Mouse (Mus musculus) E14TG2a.4 (cell line): ENCODE results near the gene Gltp.

Source experiments
- CTCF ChIP-seq: conservative IDR thresholded peaks from 2 replicates; pipeline ENCODE4 v1.5.1; 2014; ENCODE audit warnings: low read length
- NANOG ChIP-seq: IDR thresholded peaks from 2 replicates; pipeline ENCODE4 v1.6.1; 2014; ENCODE audit warnings: borderline replicate concordance, low read length, mixed read lengths

DNA sequence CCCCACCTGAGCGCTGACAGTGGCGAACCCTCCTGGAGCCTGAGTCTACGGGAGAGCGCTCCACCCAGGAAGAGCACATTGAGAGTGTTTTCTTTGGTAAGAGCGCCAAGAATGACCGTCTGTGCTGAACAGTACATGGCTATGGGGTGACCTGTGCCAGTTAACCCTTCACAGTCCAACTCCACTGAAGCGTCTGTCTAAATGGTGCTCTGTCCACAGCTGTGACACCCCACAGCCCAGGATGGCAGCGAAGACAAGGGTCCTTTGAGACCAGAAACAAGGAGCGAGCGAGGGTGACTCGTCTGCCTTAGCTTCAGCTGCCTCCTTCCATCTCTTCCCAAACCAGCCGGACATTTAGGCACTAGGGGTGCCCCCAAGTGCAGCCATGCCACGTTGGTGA is 2.1 kb downstream of the Gltp start:
- TF ChIP-seq NANOG (no peak), CTCF (no peak)
